Mouse (Mus musculus): Measurements from ENCODE around the gene Pmpca. TPM values are rescaled to one million over a fixed set of nuclear protein-coding genes. Genes with fewer than 3 reads are reported as not detected.

Pmpca gene
- polyA plus RNA-seq (2015; fragmentation: Nextera tagmentation; extraction: Ambion mirVana), result 92.3 and 98.7 TPM in 2 replicates

GRCm38 (mm10) chr2:26389154-26389690 is at the start of gene Pmpca, which contains the start of gene Entr1:
Gene Pmpca (plus strand): TSS chr2:26389339.
Gene Entr1 (minus strand): TSS chr2:26389316.
- Histone ChIP-seq H3K27ac (peak within 1 kb of the TSS; percentile 69), H3K4me3 (peak within 1 kb of the TSS; percentile 97), H3K27me3 (no peaks in the 10 kb centered on the region), H3K9ac (peak within 1 kb of the TSS; percentile 95), H3K9me3 (no peaks in the 10 kb centered on the region), H3K36me3 (peaks cover 75% of the 10 kb centered on the region), H3K4me2 (peak within 1 kb of the TSS; percentile 95), H3K4me1 (peaks cover 22% of the 10 kb centered on the region)
- peak; percentile 80 for ATAC-seq (ENCODE audit: insufficient number of reproducible peaks, insufficient read depth, low FRiP score, low TSS enrichment, low read depth)
- under 1% methylated on average over 60 of the region's 60 CpGs for WGBS

GRCm38 (mm10) chr2:26341510-26341981 is 47.6 kb upstream of the Pmpca start:
- ATAC-seq (ENCODE audit: insufficient number of reproducible peaks, insufficient read depth, low FRiP score, low TSS enrichment, low read depth), result no peak
- H3K4me1 ChIP-seq, result no peaks in the 10 kb centered on the region
- no peak overlapping the region for H3K9ac ChIP-seq
- H3K36me3 ChIP-seq, result peaks cover 82% of the 10 kb centered on the region
- WGBS, result 95% methylated on average over 2 of the region's 2 CpGs
- H3K9me3 ChIP-seq, result no peaks in the 10 kb centered on the region
- no peak overlapping the region for H3K4me2 ChIP-seq
- no peak overlapping the region for H3K27ac ChIP-seq
- no peak overlapping the region for H3K4me3 ChIP-seq
- H3K27me3 ChIP-seq, result no peaks in the 10 kb centered on the region

GRCm38 (mm10) chr2:26342044-26342443 is 47.1 kb upstream of the Pmpca start:
- Histone ChIP-seq H3K4me2 (no peak overlapping the region), H3K4me1 (peaks cover 3% of the 10 kb centered on the region), H3K27ac (peak overlapping the region; percentile 24; the same call in 1 of the 2 replicates), H3K27me3 (no peaks in the 10 kb centered on the region), H3K9me3 (no peaks in the 10 kb centered on the region), H3K36me3 (peaks cover 87% of the 10 kb centered on the region), H3K4me3 (no peak overlapping the region), H3K9ac (no peak overlapping the region)
- no peak; the same call in 1 of the 2 replicates for ATAC-seq (ENCODE audit: insufficient number of reproducible peaks, insufficient read depth, low FRiP score, low TSS enrichment, low read depth)
- WGBS, result 79% methylated on average over 10 of the region's 10 CpGs

- Histone ChIP-seq H3K27ac (peak overlapping the region; percentile 24; the same call in 1 of the 2 replicates), H3K36me3 (peaks cover 95% of the 10 kb centered on the region)
Observed at GRCm38 (mm10) chr2:26342609-26343490, 46.3 kb upstream of the Pmpca start.

GRCm38 (mm10) chr2:26348241-26348640 is 40.9 kb upstream of the Pmpca start:
- peak overlapping the region; percentile 54; the same call in 1 of the 2 replicates for H3K9ac ChIP-seq
- H3K27ac ChIP-seq, result peak overlapping the region; percentile 82
- no peak overlapping the region for H3K4me2 ChIP-seq
- ATAC-seq (ENCODE audit: insufficient number of reproducible peaks, insufficient read depth, low FRiP score, low TSS enrichment, low read depth), result no peak
- peaks cover 71% of the 10 kb centered on the region for H3K36me3 ChIP-seq
- 46% methylated on average over 6 of the region's 6 CpGs for WGBS
- H3K4me1 ChIP-seq, result peaks cover 40% of the 10 kb centered on the region
- no peaks in the 10 kb centered on the region for H3K27me3 ChIP-seq
- H3K9me3 ChIP-seq, result no peaks in the 10 kb centered on the region
- no peak overlapping the region for H3K4me3 ChIP-seq

More at GRCm38 (mm10) chr2:26342609-26343490, 46.3 kb upstream of the Pmpca start:
- no peaks in the 10 kb centered on the region for H3K27me3 ChIP-seq
- no peak for ATAC-seq (ENCODE audit: insufficient number of reproducible peaks, insufficient read depth, low FRiP score, low TSS enrichment, low read depth)
- H3K9ac ChIP-seq, result no peak overlapping the region
- no peak overlapping the region for H3K4me3 ChIP-seq
- WGBS, result 64% methylated on average over 11 of the region's 11 CpGs
- H3K4me1 ChIP-seq, result peaks cover 12% of the 10 kb centered on the region
- H3K4me2 ChIP-seq, result no peak overlapping the region
- H3K9me3 ChIP-seq, result no peaks in the 10 kb centered on the region

- Histone ChIP-seq H3K9ac (peak within 1 kb of the TSS; percentile 92), H3K4me1 (peaks cover 40% of the 10 kb centered on the region)
- 2% methylated on average over 62 of the region's 62 CpGs for WGBS
Observed at GRCm38 (mm10) chr2:26351358-26352290, 37.5 kb upstream of the Pmpca start, which contains the start of gene Dnlz. Gene Dnlz (minus strand): TSS chr2:26352110.

GRCm38 (mm10) chr2:26352291-26352910 is 36.7 kb upstream of the Pmpca start:
- H3K4me3 ChIP-seq, result peak overlapping the region; percentile 71
- H3K4me2 ChIP-seq, result peak overlapping the region; percentile 70
- 0 out of 2 replicates have a peak overlapping the region, but pooled peaks have one; percentile 39 for H3K27ac ChIP-seq
- no peaks in the 10 kb centered on the region for H3K27me3 ChIP-seq
- H3K36me3 ChIP-seq, result peaks cover 29% of the 10 kb centered on the region
- 2% methylated on average over 36 of the region's 36 CpGs for WGBS
- H3K9ac ChIP-seq, result peak overlapping the region; percentile 92
- peaks cover 33% of the 10 kb centered on the region for H3K4me1 ChIP-seq
- ATAC-seq (ENCODE audit: insufficient number of reproducible peaks, insufficient read depth, low FRiP score, low TSS enrichment, low read depth), result no peak
- H3K9me3 ChIP-seq, result no peaks in the 10 kb centered on the region

More at GRCm38 (mm10) chr2:26351358-26352290, 37.5 kb upstream of the Pmpca start, which contains the start of gene Dnlz:
- Histone ChIP-seq H3K9me3 (no peaks in the 10 kb centered on the region), H3K36me3 (peaks cover 37% of the 10 kb centered on the region), H3K27ac (peak within 1 kb of the TSS; percentile 91), H3K27me3 (no peaks in the 10 kb centered on the region), H3K4me3 (peak within 1 kb of the TSS; percentile 71), H3K4me2 (peak within 1 kb of the TSS; percentile 70)
- ATAC-seq (ENCODE audit: insufficient number of reproducible peaks, insufficient read depth, low FRiP score, low TSS enrichment, low read depth), result peak; percentile 67; the same call in 1 of the 2 replicates

- H3K4me1 ChIP-seq, result peaks cover 25% of the 10 kb centered on the region
- peak overlapping the region; percentile 71; the same call in 1 of the 2 replicates for H3K4me3 ChIP-seq
- 87% methylated on average over 11 of the region's 11 CpGs for WGBS
- H3K27me3 ChIP-seq, result no peaks in the 10 kb centered on the region
- peaks cover 20% of the 10 kb centered on the region for H3K36me3 ChIP-seq
- H3K9ac ChIP-seq, result peak overlapping the region; percentile 92
- H3K27ac ChIP-seq, result no peak overlapping the region
- ATAC-seq (ENCODE audit: insufficient number of reproducible peaks, insufficient read depth, low FRiP score, low TSS enrichment, low read depth), result no peak
- peak overlapping the region; percentile 70 for H3K4me2 ChIP-seq
- no peaks in the 10 kb centered on the region for H3K9me3 ChIP-seq
Observed at GRCm38 (mm10) chr2:26353066-26353980, 35.8 kb upstream of the Pmpca start.

GRCm38 (mm10) chr2:26354401-26354800 is 34.7 kb upstream of the Pmpca start:
- H3K4me3 ChIP-seq, result no peak overlapping the region
- peaks cover 9% of the 10 kb centered on the region for H3K36me3 ChIP-seq
- H3K27ac ChIP-seq, result no peak overlapping the region
- no peak overlapping the region for H3K9ac ChIP-seq
- no peak for ATAC-seq (ENCODE audit: insufficient number of reproducible peaks, insufficient read depth, low FRiP score, low TSS enrichment, low read depth)
- peaks cover 18% of the 10 kb centered on the region for H3K4me1 ChIP-seq
- H3K9me3 ChIP-seq, result no peaks in the 10 kb centered on the region
- H3K27me3 ChIP-seq, result no peaks in the 10 kb centered on the region
- WGBS, result 86% methylated on average over 4 of the region's 4 CpGs
- no peak overlapping the region for H3K4me2 ChIP-seq

GRCm38 (mm10) chr2:26356231-26356630 is 32.9 kb upstream of the Pmpca start:
- H3K27ac ChIP-seq, result no peak overlapping the region
- H3K9ac ChIP-seq, result no peak overlapping the region
- H3K36me3 ChIP-seq, result no peaks in the 10 kb centered on the region
- no peak for ATAC-seq (ENCODE audit: insufficient number of reproducible peaks, insufficient read depth, low FRiP score, low TSS enrichment, low read depth)
- H3K9me3 ChIP-seq, result no peaks in the 10 kb centered on the region
- H3K27me3 ChIP-seq, result no peaks in the 10 kb centered on the region
- H3K4me3 ChIP-seq, result no peak overlapping the region
- H3K4me1 ChIP-seq, result peaks cover 7% of the 10 kb centered on the region
- WGBS, result 79% methylated on average over 4 of the region's 4 CpGs
- no peak overlapping the region for H3K4me2 ChIP-seq
